Mouse (Mus musculus) spleen, postnatal 10 days (tissue): ENCODE results near the gene Plaa.
"Not testable (repeated sequence)": the region's sequence is repeated elsewhere in the genome, so short reads cannot be mapped to it uniquely, and the experiment has no call there.

ENCODE experiments used
- DNase-seq, 2 experiments: peaks; one replicate each; pipeline ENCODE4 v3.0.0; 2021 to 2022; ENCODE audit warnings: low spot score in 2 of 2

Plaa gene

GRCm38 (mm10) chr4:94603031-94603629 is at the start of gene Plaa:
Gene Plaa (minus strand): TSS chr4:94603244.
- peak; percentile 89 to 90 for DNase-seq

GRCm38 (mm10) chr4:94650426-94651175 is 47.6 kb upstream of the Plaa start:
- not testable (repeated sequence) for DNase-seq

- DNase-seq, result no peak
Observed at GRCm38 (mm10) chr4:94649920-94650319, 46.9 kb upstream of the Plaa start, which contains the start of gene Lrrc19. Gene Lrrc19 (minus strand): TSS chr4:94650144.

GRCm38 (mm10) chr4:94643141-94643540 is 40.1 kb upstream of the Plaa start:
- DNase-seq, result no peak

- no peak for DNase-seq
Observed at GRCm38 (mm10) chr4:94620077-94620476, 17.0 kb upstream of the Plaa start.

GRCm38 (mm10) chr4:94614627-94615006 is 11.6 kb upstream of the Plaa start:
- no peak for DNase-seq

- peak; percentile 65 to 91 for DNase-seq
Observed at GRCm38 (mm10) chr4:94613972-94614626, 11.1 kb upstream of the Plaa start, which contains the start of gene Ift74. Gene Ift74 (plus strand): TSS chr4:94614491.

- DNase-seq, result no peak
Observed at GRCm38 (mm10) chr4:94610339-94610738, 7.3 kb upstream of the Plaa start.

GRCm38 (mm10) chr4:94605591-94605990 is 2.5 kb upstream of the Plaa start:
- no peak for DNase-seq

- DNase-seq, result no peak
Observed at GRCm38 (mm10) chr4:94604452-94605019, 1.5 kb upstream of the Plaa start.

- DNase-seq, result no peak
Observed at GRCm38 (mm10) chr4:94602496-94603030, 481 bp downstream of the Plaa start.

GRCm38 (mm10) chr4:94601395-94601794 is 1.6 kb downstream of the Plaa start:
- peak in 1 of 2 experiments; percentile 19 for DNase-seq

- DNase-seq, result no peak
Observed at GRCm38 (mm10) chr4:94592709-94593108, 10.3 kb downstream of the Plaa start.

GRCm38 (mm10) chr4:94591765-94592381 is 11.2 kb downstream of the Plaa start:
- no peak for DNase-seq

GRCm38 (mm10) chr4:94572677-94573076 is 30.4 kb downstream of the Plaa start:
- no peak for DNase-seq

GRCm38 (mm10) chr4:94564297-94564696 is 38.7 kb downstream of the Plaa start:
- DNase-seq, result no peak

GRCm38 (mm10) chr4:94561954-94562648 is 40.9 kb downstream of the Plaa start:
- no peak for DNase-seq

GRCm38 (mm10) chr4:94560316-94560715 is 42.7 kb downstream of the Plaa start:
- no peak for DNase-seq

- no peak for DNase-seq
Observed at GRCm38 (mm10) chr4:94559266-94559665, 43.8 kb downstream of the Plaa start.

- DNase-seq, result peak in 1 of 2 experiments; percentile 15
Observed at GRCm38 (mm10) chr4:94557145-94557544, 45.9 kb downstream of the Plaa start.
